8 mouse cellular contexts compared by ENCODE assay signal in genomic region chr13:12503238-12503751, GRCm38 (mm10). TPM values are rescaled to one million over a fixed set of nuclear protein-coding genes. Genes with fewer than 3 reads are reported as not detected.
DNase-seq lines count a peak whose midpoint lies in the region; ATAC-seq and TF ChIP-seq lines count a peak whose summit lies in the region.
"Had no signal": no experiment of that assay in that cellular context is flagged by ENCODE, and none has a peak within 500 bp of the region (broad histone marks: within the 10 kb centered on the region; RNA-seq: fewer than 3 reads in every experiment).

No protein-coding gene starts in this region.

- ATAC-seq in hindbrain, postnatal 0 days: peak; percentile 65
- ATAC-seq in neutrophil, adult 5-6 weeks (ENCODE audit: extremely low read depth, insufficient number of reproducible peaks, low FRiP score, poor library complexity, severe bottlenecking): peak; percentile 20; the same call in 1 of the 2 replicates

- H3K9me3 ChIP-seq in hindbrain, postnatal 0 days (ENCODE audit: low read length): no peaks in the 10 kb centered on the region

- no peaks in the 10 kb centered on the region for H3K36me3 ChIP-seq in hindbrain, postnatal 0 days (ENCODE audit: insufficient read depth, low read length)

- H3K4me2 ChIP-seq in hindbrain, postnatal 0 days (ENCODE audit: low read depth, low read length): no peak overlapping the region

- TF ChIP-seq POLR2A in lung, adult 2 months (IDR thresholded peaks at IDR 0.05; ENCODE audit: borderline replicate concordance, extremely low read depth, low read depth, low read length): no peak

- peak overlapping the region; percentile 12; the same call in 1 of the 2 replicates for H3K27ac ChIP-seq in hindbrain, postnatal 0 days

- DNase-seq in NIH3T3 (ENCODE audit: low read depth): peak; percentile 2
- peak; percentile 45 for DNase-seq in embryo, embryonic 9.5 days (ENCODE audit: extremely low spot score)
- DNase-seq in hindbrain, postnatal 0 days (ENCODE audit: low spot score): peak; percentile 40
- DNase-seq in cerebellum, postnatal 36 days: no peak
- no peak for DNase-seq in left cerebral cortex, adult 18-20 months (ENCODE audit: low spot score in 2 of 2)
- DNase-seq in lung, adult 2 months: no peak

- H3K4me3 ChIP-seq in hindbrain, postnatal 0 days (ENCODE audit: low read length): no peak overlapping the region
- no peak overlapping the region for H3K4me3 ChIP-seq in lung, adult 2 months (replicated peaks; ENCODE audit: extremely low read depth, low read depth, low read length)
- H3K4me3 ChIP-seq: erythroblast, embryonic 14.5 days had no signal

- no peak overlapping the region for H3K9ac ChIP-seq in hindbrain, postnatal 0 days (replicated peaks; ENCODE audit: low read length)

- H3K27me3 ChIP-seq in hindbrain, postnatal 0 days (ENCODE audit: insufficient read depth, low read length): no peaks in the 10 kb centered on the region

- 0 out of 2 replicates have a peak, but pooled peaks cover 3% of the 10 kb centered on the region for H3K4me1 ChIP-seq in hindbrain, postnatal 0 days (ENCODE audit: insufficient read depth, low read length)
- H3K4me1 ChIP-seq in lung, adult 2 months (ENCODE audit: control insufficient read depth, insufficient read depth, low read length): no peaks in the 10 kb centered on the region

- 29% methylated on average over 11 of the region's 11 CpGs for WGBS in hindbrain, postnatal 0 days
- WGBS in lung, adult 2 months: 68% methylated on average over 11 of the region's 11 CpGs

- TF ChIP-seq CTCF in hindbrain, postnatal 0 days (IDR thresholded peaks at IDR 0.05; ENCODE audit: low read depth): no peak
- no peak for TF ChIP-seq CTCF in lung, adult 2 months (IDR thresholded peaks at IDR 0.05; ENCODE audit: insufficient read depth, low read length)

RNA-seq across cellular contexts. Expression of gene Edaradd, which starts 16.9 kb away (rescaled TPM):
- total RNA-seq in hindbrain, postnatal 0 days (2014; rRNA removed): 1.5 TPM in 2 replicates
- polyA plus RNA-seq in hindbrain, postnatal 0 days (2015; fragmentation: Nextera tagmentation; extraction: Ambion mirVana): 1.2 TPM in 2 replicates
- 10.2 and 10.7 TPM in 2 replicates for total RNA-seq in neutrophil, adult 5-6 weeks (2017)
- under 1 TPM; 0.12 to 0.16 TPM for total RNA-seq in left cerebral cortex, adult 18-20 months (2021)
- 0.28 and 0.53 TPM in 2 replicates for polyA plus RNA-seq in lung, adult 2 months (2012; rRNA removed)
- polyA plus RNA-seq: erythroblast, embryonic 14.5 days had no signal

RNA-seq across cellular contexts. Expression of gene Lgals8, which starts 38.6 kb away (rescaled TPM):
- 19.6 and 20.1 TPM in 2 replicates for total RNA-seq in hindbrain, postnatal 0 days (2014; rRNA removed)
- 28.6 and 30.0 TPM in 2 replicates for polyA plus RNA-seq in hindbrain, postnatal 0 days (2015; fragmentation: Nextera tagmentation; extraction: Ambion mirVana)
- 130 and 160 TPM in 2 replicates for total RNA-seq in neutrophil, adult 5-6 weeks (2017)
- 10 to 100 TPM; 29.6 to 32.6 TPM for total RNA-seq in left cerebral cortex, adult 18-20 months (2021)
- 23.5 and 36.3 TPM in 2 replicates for polyA plus RNA-seq in lung, adult 2 months (2012; rRNA removed)

Comparison
In these comparisons a context has a peak if more than half of its experiments do, and no peak if none do; other contexts are left out.
1. DNase-seq: peak in NIH3T3 (single experiment), embryo, embryonic 9.5 days (single experiment) and hindbrain, postnatal 0 days (single experiment); none in cerebellum, postnatal 36 days (0 of 2), left cerebral cortex, adult 18-20 months (0 of 2) and lung, adult 2 months (single experiment).